Mouse (Mus musculus): ENCODE data around the gene Cpn1. TPM values are rescaled to one million over a fixed set of nuclear protein-coding genes. Genes with fewer than 3 reads are reported as not detected.
"Not testable (repeated sequence)": the region's sequence is repeated elsewhere in the genome, so short reads cannot be mapped to it uniquely, and the experiment has no call there.

The Cpn1 gene
- total RNA-seq, 2 experiments from 2014 or later = 18.5 to 45.6 TPM

- no peak for DNase-seq
Measured at GRCm38 (mm10) chr19:43981992-43982391, 4.4 kb downstream of the Cpn1 start.

DNA sequence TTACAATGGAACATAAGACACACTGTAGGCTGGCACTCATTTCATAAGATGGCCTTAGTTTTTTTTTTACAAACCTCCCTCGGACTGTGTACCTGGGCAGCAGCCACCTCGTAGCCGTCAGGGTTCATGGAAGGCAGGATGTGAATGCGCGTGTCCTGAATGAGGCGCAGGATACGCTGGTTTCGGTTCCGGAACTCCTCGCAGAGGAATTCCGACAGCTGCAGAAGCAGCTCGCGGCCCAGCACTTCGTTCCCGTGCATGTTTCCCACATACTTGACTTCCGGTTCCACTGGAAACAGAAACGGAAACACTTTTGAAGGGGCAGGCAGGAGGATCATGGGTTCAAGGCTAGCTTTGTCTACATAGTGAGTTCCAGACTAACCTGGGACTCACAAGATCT is 5.6 kb downstream of the Cpn1 start:
- DNase-seq = no peak

- no peak for DNase-seq
Measured at GRCm38 (mm10) chr19:43977799-43978198, 8.6 kb downstream of the Cpn1 start.

GRCm38 (mm10) chr19:43976661-43977060 is 9.7 kb downstream of the Cpn1 start:
- no peak for DNase-seq

DNA sequence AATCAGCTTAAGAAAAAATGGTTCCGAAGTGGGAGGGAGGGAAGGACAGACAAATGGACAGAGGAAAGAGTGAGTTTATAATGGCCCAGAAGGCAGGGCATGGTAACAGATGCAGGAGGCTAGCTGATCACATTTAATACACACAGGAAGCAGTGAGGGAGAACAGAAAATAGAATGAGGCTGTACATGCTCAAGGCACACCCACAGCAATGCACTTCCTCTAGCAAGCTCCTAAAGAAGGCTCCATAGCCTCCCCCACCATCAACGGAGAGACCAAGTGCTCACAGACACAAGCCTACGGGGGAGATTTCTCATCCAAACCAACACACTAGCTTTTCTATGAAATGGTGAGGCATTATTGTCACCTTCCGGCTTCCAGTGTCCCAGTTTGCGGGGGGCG is 12.1 kb downstream of the Cpn1 start:
- DNase-seq = no peak

GRCm38 (mm10) chr19:43973711-43974110 is 12.6 kb downstream of the Cpn1 start:
- no peak for DNase-seq

- DNase-seq = no peak
Measured at GRCm38 (mm10) chr19:43972129-43972528, 14.2 kb downstream of the Cpn1 start.

GRCm38 (mm10) chr19:43968436-43969026 is 17.8 kb downstream of the Cpn1 start:
- DNase-seq = no peak

DNA sequence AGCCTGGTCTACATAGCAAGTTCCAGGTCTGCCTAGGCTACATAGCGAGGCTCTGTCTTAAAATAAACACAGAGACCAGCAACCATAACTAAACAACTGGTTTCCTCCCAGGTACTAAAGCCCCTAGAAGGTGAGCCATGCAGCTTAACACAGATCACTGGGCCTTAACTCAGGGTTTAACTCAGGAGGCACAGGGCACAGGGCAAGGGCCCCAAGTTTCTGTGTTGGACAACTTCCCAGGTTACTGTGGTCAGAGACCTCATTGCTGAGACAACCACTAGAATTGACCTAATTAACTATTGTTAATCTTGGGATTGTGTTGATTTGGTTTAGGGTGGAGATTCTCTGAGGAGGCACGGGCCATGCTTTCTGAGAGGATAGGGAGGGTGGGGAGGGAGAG is 19.9 kb downstream of the Cpn1 start:
- DNase-seq = no peak

- DNase-seq = no peak
Measured at GRCm38 (mm10) chr19:43965496-43966085, 20.8 kb downstream of the Cpn1 start.

GRCm38 (mm10) chr19:43962795-43963194 is 23.6 kb downstream of the Cpn1 start:
- DNase-seq = no peak

GRCm38 (mm10) chr19:43961185-43961584 is 25.2 kb downstream of the Cpn1 start:
- DNase-seq = peak; percentile 25

DNA sequence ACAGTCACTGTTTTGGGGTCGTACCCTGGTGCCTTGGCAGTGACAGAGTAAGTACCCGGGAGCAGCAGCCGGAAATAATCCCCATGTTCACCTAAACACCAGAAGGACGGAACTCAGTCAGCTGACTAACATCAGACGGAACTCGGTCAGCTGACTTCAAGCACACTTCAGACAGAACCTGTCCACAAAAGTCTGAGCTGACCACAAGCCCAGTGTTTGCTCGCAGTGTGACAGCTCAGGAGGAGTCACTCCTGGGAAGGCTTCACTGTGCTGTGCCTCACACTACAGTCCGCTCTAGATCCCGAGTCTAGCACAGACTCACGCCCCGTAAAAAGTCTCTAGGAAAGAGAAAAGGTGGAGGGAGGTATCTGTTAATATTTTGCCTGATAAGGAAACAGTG is 26.3 kb downstream of the Cpn1 start:
- DNase-seq = no peak

- DNase-seq = peak; percentile 87
Measured at GRCm38 (mm10) chr19:43959162-43959561, 27.2 kb downstream of the Cpn1 start.

DNA sequence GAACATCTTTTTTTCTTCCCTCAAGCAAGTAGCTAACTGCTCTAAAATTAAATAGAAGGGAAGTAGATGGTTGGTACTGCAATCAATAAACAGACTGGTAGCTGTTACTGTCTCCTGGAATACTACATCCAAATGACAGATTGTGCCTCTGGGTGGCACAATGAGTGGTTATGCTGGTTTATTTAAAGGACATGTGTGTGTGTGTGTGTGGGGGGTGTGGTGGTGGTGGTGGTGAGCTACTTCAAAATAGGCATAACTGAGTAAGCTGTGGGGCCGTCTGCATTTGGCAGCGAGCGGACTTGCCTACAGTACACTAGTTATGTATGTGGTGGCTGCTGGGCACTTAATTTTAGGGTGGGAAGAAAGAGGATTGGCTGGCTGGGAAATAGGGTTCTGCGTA is 28.5 kb downstream of the Cpn1 start:
- no peak for DNase-seq

DNA sequence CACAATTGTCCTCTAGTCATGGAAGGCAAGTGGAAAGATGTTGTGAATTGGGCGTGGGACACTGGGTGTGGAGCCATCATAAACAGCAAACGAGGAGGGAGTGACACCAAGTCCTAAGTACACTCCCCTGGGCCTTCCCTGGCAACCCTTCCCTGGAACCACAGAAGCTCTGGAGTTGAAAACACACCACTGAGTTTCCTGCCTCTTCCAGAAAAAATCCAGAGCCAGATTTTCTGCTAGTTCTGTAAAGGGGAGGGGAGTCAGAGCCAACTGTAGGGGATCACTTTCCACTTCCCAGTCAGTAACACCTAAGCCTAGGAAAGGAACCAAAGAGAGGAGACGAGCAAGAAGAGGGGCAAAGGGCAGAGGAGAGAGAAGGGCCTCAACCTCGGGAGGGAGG is 29.0 kb downstream of the Cpn1 start:
- no peak for DNase-seq

DNA sequence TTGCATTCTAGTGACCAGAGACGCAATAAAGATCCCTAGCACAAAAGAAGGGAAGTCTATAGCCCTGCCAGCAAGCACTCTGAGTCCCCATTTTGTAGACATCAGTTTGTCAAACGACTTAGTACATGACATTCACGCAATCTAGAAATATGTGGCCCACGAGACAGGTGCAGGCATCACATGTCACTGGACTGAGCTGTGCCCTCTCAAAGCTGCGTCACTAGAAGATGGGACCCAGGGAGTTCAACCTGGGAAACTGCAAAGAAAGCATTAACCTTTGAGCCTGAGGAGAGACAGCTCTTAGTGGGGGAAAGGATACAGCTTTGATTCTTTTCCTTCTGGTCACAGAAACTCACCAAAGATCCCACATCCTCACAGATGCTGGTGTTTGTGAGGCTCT is 31.1 kb downstream of the Cpn1 start:
- DNase-seq = no peak

- no peak for DNase-seq
Measured at GRCm38 (mm10) chr19:43954864-43955263, 31.5 kb downstream of the Cpn1 start.

DNA sequence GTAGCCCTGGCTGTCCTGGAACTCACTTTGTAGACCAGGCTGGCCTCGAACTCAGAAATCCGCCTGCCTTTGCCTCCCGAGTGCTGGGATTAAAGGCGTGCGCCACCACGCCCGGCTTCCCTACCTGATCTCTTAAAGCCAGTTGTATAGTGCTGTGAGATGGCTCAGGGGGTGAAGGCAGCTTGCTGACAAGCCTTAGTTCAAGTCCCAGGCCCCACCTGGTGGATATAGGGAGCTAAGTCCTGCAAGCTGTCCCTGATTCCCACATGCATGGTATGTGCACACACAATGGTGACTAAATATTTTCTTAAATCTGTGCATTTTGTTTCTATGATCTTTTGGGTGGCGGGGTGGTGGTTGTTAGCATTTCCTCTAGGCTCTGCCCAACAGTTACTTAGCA is 33.4 kb downstream of the Cpn1 start:
- DNase-seq = not testable (repeated sequence)

GRCm38 (mm10) chr19:43949111-43949810 is 37.1 kb downstream of the Cpn1 start:
- no peak for DNase-seq

GRCm38 (mm10) chr19:43944566-43944965 is 41.8 kb downstream of the Cpn1 start:
- DNase-seq = no peak

GRCm38 (mm10) chr19:43943076-43943475 is 43.3 kb downstream of the Cpn1 start:
- DNase-seq = no peak

- DNase-seq = peak; percentile 95
Measured at GRCm38 (mm10) chr19:43939769-43940689, 46.3 kb downstream of the Cpn1 start, which contains the start of gene Dnmbp. Gene Dnmbp, minus strand, starts transcription at chr19:43940191.
